Mouse (Mus musculus): ENCODE data around the gene Actrt1. TPM values are rescaled to one million over a fixed set of nuclear protein-coding genes. Genes with fewer than 3 reads are reported as not detected.

The Actrt1 gene
- total RNA-seq (2021): not detected

DNA sequence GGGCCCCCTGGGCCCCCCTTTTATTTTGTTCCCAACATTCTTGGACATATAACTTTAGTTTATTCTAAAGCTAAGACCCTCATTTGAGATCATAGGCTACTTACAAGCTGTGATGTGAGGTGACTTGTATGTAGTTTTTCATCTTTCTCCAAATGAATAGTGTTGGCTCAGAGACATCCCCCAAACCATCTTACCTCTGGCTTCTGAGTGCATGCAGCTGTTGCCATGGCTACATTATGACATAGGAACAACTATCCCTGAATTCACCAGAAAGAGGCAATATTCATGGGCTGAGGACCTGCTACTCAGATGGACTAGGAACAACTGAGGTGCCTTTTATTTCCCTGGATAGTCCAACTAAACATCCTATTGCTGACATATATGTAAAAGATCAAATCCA, at the start of gene Actrt1:
Gene Actrt1, plus strand, starts transcription at position 301 of the 400 bp plus-strand sequence.
- no peak for DNase-seq (ENCODE audit: extremely low spot score in 1 of 2, low spot score in 1 of 2)

DNA sequence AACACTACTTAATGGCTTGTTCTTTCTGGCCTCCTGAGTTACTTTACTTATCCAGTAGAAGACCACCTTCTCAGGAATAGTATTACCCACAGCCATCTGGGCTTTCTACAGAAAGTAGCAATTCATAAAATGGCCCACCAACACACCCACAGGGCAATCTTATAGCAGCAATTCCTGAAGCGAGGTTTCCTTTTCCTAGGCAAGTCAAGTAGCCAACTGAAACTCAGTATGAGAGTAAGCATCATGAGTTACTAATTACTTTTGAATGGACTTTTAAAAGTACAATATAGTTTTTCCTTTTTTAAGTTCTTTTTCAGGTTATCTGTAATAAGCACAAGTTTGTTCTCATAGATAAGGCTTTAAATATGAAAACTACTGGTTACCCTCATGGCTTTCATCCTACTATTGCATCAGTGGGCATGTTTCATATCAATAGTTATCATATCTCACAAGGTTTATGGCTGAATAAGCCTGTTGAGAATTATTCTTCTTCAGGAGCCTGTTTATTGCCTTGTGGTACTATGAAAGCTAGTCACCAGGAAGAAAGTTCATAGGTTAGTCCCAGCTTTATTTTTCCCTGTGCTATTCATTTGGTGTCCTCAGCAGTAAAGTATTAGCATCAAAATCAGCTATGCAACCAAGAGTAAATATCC, 2.8 kb downstream of the Actrt1 start:
- DNase-seq (ENCODE audit: extremely low spot score in 1 of 2, low spot score in 1 of 2): no peak
